Mouse (Mus musculus) bone marrow macrophage, adult 2 months (primary cell): ENCODE results near the gene Faim2. TPM values are rescaled to one million over a fixed set of nuclear protein-coding genes. Genes with fewer than 3 reads are reported as not detected.

Experiments used
- H3K27ac ChIP-seq: 2 replicates; pipeline ENCODE4 v1.5.1; 2012; ENCODE audit warnings: low read depth, low read length; ENCODE audit not compliant: insufficient read depth
- H3K4me1 ChIP-seq: 2 replicates; pipeline ENCODE4 v1.6.1; 2012; ENCODE audit warnings: low read length; ENCODE audit not compliant: control insufficient read depth, insufficient read depth
- H3K4me3 ChIP-seq: 2 replicates; pipeline ENCODE4 v1.5.1; 2012; ENCODE audit warnings: mild to moderate bottlenecking, low read length, moderate library complexity; ENCODE audit not compliant: insufficient read depth
- CTCF ChIP-seq: IDR thresholded peaks from 2 replicates; pipeline ENCODE4 v1.5.1; 2012; ENCODE audit warnings: low read depth, mild to moderate bottlenecking, low read length, moderate library complexity
- POLR2A ChIP-seq: IDR thresholded peaks from 2 replicates; pipeline ENCODE4 v1.6.1; 2012; ENCODE audit warnings: mild to moderate bottlenecking, low read depth, low read length, borderline replicate concordance
- polyA plus RNA-seq: library from polyadenylated mRNA; stranded (reverse); fragments of >200 nt; gene quantifications from 2 replicates; pipeline ENCODE4 v1.2.4, GENCODE M21; 2012; ENCODE audit not compliant: missing spikeins, insufficient read depth, insufficient read length

Gene Faim2
- polyA plus RNA-seq, 1 experiment: 0.05 TPM

- TF ChIP-seq POLR2A (no peak), CTCF (no peak)
- Histone ChIP-seq H3K4me1 (peaks cover 54% of the 10 kb centered on the region), H3K27ac (no peak overlapping the region), H3K4me3 (no peak overlapping the region)
Measured at GRCm38 (mm10) chr15:99454585-99455279, 73.2 kb downstream of the Faim2 start.

DNA sequence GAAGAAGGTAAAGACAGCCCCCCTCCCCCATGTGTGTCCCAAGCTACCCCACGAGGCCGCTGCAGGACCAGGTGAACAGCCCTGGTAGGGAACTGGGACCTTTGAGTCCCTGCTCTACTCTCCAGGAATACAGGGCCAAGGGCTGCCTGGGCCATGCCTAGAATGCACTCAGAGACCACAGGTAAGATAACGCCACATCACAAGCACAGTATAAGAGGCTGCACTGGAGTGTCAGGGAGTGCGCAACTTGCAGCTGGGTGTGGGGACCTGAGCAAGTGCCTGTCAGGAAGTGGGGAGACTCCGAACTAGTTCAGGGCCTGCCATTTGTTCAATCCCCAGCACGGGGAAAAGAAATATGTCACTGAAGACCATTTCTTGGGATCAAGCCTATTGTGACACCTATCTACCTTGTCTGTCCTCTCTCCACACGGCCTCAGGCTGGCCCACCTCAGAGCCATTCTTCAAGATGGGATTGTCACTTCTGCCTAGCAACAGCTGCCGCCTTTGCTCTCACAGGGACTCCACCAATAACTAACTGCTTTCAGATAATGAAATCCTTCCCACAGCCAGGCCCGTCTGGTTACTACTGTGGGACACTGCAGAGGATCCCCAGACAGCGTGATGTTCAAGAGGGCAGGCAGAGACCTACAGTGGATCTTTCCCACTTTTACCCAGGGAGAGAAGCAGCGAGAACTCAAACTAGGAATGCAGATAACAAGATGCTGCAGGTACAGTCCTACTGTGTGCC lies 74.6 kb downstream of the Faim2 start:
- TF ChIP-seq POLR2A (no peak), CTCF (no peak)
- Histone ChIP-seq H3K4me1 (peaks cover 59% of the 10 kb centered on the region), H3K27ac (no peak overlapping the region), H3K4me3 (no peak overlapping the region)

- TF ChIP-seq CTCF (no peak), POLR2A (no peak)
- Histone ChIP-seq H3K4me3 (no peak overlapping the region), H3K27ac (no peak overlapping the region), H3K4me1 (peaks cover 51% of the 10 kb centered on the region)
Measured at GRCm38 (mm10) chr15:99449751-99450280, 78.1 kb downstream of the Faim2 start.

DNA sequence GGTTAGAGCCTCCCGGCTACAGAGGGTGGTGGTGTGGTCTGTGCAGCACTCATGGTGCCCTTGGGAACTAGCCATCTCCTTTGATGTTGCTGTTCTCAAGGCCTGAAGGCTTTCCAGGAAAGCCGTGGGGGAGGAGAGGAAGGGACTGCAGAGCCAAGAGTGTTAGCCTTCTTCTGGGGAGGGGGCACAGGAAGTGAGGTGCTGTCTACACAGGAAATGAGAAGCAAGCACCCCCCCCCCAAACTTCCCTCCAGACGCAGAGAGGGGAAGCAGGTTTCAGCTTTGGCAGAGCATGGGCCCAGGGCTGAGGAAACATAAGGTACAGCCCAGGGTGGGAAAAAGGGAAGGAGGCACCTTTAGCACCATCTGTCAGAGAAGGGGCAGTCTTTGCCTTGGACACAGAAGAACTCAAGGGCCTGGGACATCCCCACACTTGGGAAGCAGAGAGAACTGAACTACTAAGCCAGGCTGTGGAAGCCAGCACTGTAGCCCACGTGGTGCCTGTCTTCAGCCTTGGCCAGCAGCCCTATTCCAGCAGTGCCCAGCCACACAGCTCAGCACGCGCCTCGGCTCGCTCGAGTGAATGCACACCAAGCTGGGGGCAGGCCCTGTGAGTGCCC lies 78.7 kb downstream of the Faim2 start:
- TF ChIP-seq CTCF: no peak
- TF ChIP-seq POLR2A: no peak
- Histone ChIP-seq H3K4me3 (no peak overlapping the region), H3K27ac (no peak overlapping the region), H3K4me1 (peaks cover 49% of the 10 kb centered on the region)

Other genes starting within 250 kb of the Faim2 start
- 11.0 and 16.2 TPM in 2 replicates for gene Prpf40b, start 233.1 kb downstream of the Faim2 start, polyA plus RNA-seq
- not detected in 2 replicates for gene Fam186b, start 232.3 kb downstream of the Faim2 start, polyA plus RNA-seq
- 18.9 and 23.2 TPM in 2 replicates for gene Fmnl3, start 157.7 kb downstream of the Faim2 start, polyA plus RNA-seq
- 647 and 669 TPM in 2 replicates for gene Tmbim6, start 135.3 kb downstream of the Faim2 start, polyA plus RNA-seq
- 4.0 and 10.3 TPM in 2 replicates for gene Nckap5l, start 70.4 kb downstream of the Faim2 start, polyA plus RNA-seq
- gene Bcdin3d, start 53.4 kb downstream of the Faim2 start, polyA plus RNA-seq: 5.2 and 6.7 TPM in 2 replicates
- gene Aqp2, start 50.9 kb upstream of the Faim2 start, polyA plus RNA-seq: not detected in 2 replicates
- not detected in 2 replicates for gene Aqp5, start 62.6 kb upstream of the Faim2 start, polyA plus RNA-seq
- gene Aqp6, start 73.2 kb upstream of the Faim2 start, polyA plus RNA-seq: not detected in 2 replicates
- gene Racgap1, start 123.5 kb upstream of the Faim2 start, polyA plus RNA-seq: 55.8 and 56.8 TPM in 2 replicates
- gene Asic1, start 142.2 kb upstream of the Faim2 start, polyA plus RNA-seq: not detected in 2 replicates
- 17.7 and 19.4 TPM in 2 replicates for gene Smarcd1, start 174.0 kb upstream of the Faim2 start, polyA plus RNA-seq
- gene Gm17349, start 177.3 kb upstream of the Faim2 start, polyA plus RNA-seq: not detected in 2 replicates
- 0.37 and 1.2 TPM in 2 replicates for gene Gpd1, start 189.3 kb upstream of the Faim2 start, polyA plus RNA-seq
- 62.3 and 71.3 TPM in 2 replicates for gene Cox14, start 197.5 kb upstream of the Faim2 start, polyA plus RNA-seq
- 74.9 and 77.3 TPM in 2 replicates for gene Cers5, start 244.7 kb upstream of the Faim2 start, polyA plus RNA-seq